Mouse (Mus musculus): ENCODE measurements around the gene Sf3b3.
A peak's percentile ranks its signal among the peaks of the same experiment; 100 is the strongest.

Gene Sf3b3

DNA sequence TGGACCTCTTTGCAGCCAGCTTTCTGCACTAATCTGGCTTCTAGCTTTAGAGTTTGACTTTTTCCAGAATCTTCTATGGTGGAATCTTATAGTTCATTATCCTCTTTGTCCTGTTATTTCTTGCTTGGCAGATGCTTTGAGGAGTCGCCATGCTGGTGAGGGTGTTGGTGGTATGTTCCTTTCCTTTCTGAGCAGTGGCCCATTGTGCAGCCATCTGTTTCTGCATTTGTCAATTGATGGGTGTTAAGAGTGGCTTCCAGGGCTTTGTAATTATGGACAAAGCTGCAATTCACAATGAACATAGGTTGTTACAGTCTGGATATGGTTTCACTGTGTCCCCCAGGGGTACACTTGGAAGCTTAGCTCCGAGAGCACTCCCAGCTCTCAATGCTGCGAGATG, 81.9 kb downstream of the Sf3b3 start:
- DNase-seq: no peak

DNA sequence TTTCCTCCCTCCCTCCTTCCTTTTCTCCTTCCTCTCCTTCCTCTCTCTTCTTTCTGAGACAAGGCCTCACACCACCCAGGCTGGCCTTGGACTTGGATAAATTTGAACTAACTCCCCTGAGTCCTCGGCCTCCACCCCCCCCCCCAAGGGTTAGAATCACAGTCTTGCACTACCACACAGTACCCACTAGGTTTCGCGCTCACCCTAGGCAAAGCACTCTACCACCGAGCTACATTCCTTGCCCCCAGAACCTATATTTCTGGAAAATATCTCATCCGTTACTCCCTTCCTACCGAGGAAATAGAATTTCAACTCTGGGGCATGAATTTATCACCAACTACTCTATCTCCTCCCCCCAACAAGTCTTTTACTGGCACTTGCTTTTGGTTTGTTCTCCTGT, 84.6 kb downstream of the Sf3b3 start:
- DNase-seq: peak; percentile 14

- peak; percentile 79 for DNase-seq
Measured at GRCm38 (mm10) chr8:110761185-110761584, 85.4 kb downstream of the Sf3b3 start.

DNA sequence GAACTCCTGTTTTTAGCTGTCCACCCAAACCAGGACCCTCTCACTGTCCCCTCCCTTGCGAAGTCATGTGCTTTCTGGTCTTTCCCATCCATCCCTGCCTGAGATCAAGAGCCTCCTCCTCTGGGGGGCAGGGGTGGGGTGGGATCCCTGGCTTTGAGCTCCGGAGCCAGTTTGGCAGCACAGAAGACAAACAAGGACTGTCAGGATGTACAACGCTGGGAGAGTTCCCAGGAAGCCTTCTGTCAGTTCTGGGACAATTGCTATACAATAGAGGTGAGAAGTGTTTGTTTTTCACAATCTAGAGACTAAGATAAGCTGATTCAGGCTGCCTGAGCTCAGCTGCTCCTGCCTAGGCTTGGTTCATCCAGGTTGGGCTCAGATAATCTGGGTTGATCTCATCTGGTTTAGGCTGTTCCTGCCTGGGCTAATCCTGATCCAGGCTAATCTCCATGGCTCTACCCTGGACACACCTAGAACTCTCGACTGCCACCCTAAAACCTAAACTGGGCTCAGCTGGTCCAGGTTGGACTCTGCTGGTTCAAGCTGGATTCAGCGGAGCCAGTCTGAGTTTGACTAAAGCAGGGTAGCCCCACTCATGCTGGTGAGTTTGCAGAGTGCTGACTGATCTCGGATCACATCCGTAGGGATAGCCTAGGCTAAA, 86.2 kb downstream of the Sf3b3 start:
- peak; percentile 37 for DNase-seq

Data from lung, postnatal 14 days (tissue).